Mouse (Mus musculus): Measurements from ENCODE around the gene Fam151a. TPM values are rescaled to one million over a fixed set of nuclear protein-coding genes. Genes with fewer than 3 reads are reported as not detected.

Gene Fam151a
- not detected in 2 replicates for polyA plus RNA-seq (2014; fragmentation: Nextera tagmentation; extraction: Ambion mirVana)

GRCm38 (mm10) chr4:106733636-106734035 lies at the start of gene Fam151a:
TSS of gene Fam151a (plus strand) at chr4:106733889.
- no peak within 1 kb of the TSS for H3K4me3 ChIP-seq (ENCODE audit: low read depth, low read length)
- ATAC-seq = no peak

GRCm38 (mm10) chr4:106688636-106689296 lies 44.9 kb upstream of the Fam151a start:
- DNase-seq (ENCODE audit: low spot score) (no peak), ATAC-seq (no peak)
- no peak overlapping the region for H3K4me3 ChIP-seq (ENCODE audit: low read depth, low read length)
- no peaks in the 10 kb centered on the region for H3K9me3 ChIP-seq (replicated peaks; ENCODE audit: control insufficient read depth, low read length)
- no peak overlapping the region for H3K27ac ChIP-seq (ENCODE audit: low read depth, low read length)
- no peaks in the 10 kb centered on the region for H3K36me3 ChIP-seq (ENCODE audit: control insufficient read depth, insufficient read depth, low read length)
- 44% methylated on average over 3 of the region's 3 CpGs for WGBS
- H3K4me2 ChIP-seq (ENCODE audit: low read length) = no peak overlapping the region
- no peaks in the 10 kb centered on the region for H3K27me3 ChIP-seq (replicated peaks; ENCODE audit: control insufficient read depth, insufficient read depth, low read length)
- H3K4me1 ChIP-seq (ENCODE audit: control insufficient read depth, insufficient read depth, low read length) = no peaks in the 10 kb centered on the region
- no peak overlapping the region for H3K9ac ChIP-seq (ENCODE audit: low read length)

More at GRCm38 (mm10) chr4:106733636-106734035, at the start of gene Fam151a:
- no peak within 1 kb of the TSS for H3K9ac ChIP-seq (ENCODE audit: low read length)
- no peaks in the 10 kb centered on the region for H3K27me3 ChIP-seq (replicated peaks; ENCODE audit: control insufficient read depth, insufficient read depth, low read length)
- H3K27ac ChIP-seq (ENCODE audit: low read depth, low read length) = no peak within 1 kb of the TSS
- no peaks in the 10 kb centered on the region for H3K9me3 ChIP-seq (replicated peaks; ENCODE audit: control insufficient read depth, low read length)
- no peak for DNase-seq (ENCODE audit: low spot score)
- 62% methylated on average over 4 of the region's 4 CpGs for WGBS
- H3K4me1 ChIP-seq (ENCODE audit: control insufficient read depth, insufficient read depth, low read length) = no peaks in the 10 kb centered on the region
- H3K4me2 ChIP-seq (ENCODE audit: low read length) = no peak within 1 kb of the TSS
- H3K36me3 ChIP-seq (ENCODE audit: control insufficient read depth, insufficient read depth, low read length) = no peaks in the 10 kb centered on the region

GRCm38 (mm10) chr4:106693841-106694430 lies 39.8 kb upstream of the Fam151a start:
- Histone ChIP-seq H3K4me2 (ENCODE audit: low read length) (no peak overlapping the region), H3K9ac (ENCODE audit: low read length) (no peak overlapping the region), H3K27ac (ENCODE audit: low read depth, low read length) (no peak overlapping the region), H3K27me3 (replicated peaks; ENCODE audit: control insufficient read depth, insufficient read depth, low read length) (no peaks in the 10 kb centered on the region), H3K4me1 (ENCODE audit: control insufficient read depth, insufficient read depth, low read length) (no peaks in the 10 kb centered on the region), H3K9me3 (replicated peaks; ENCODE audit: control insufficient read depth, low read length) (no peaks in the 10 kb centered on the region), H3K36me3 (ENCODE audit: control insufficient read depth, insufficient read depth, low read length) (no peaks in the 10 kb centered on the region), H3K4me3 (ENCODE audit: low read depth, low read length) (no peak overlapping the region)
- 86% methylated on average over 15 of the region's 15 CpGs for WGBS
- DNase-seq (ENCODE audit: low spot score) = no peak
- ATAC-seq = no peak

- Histone ChIP-seq H3K36me3 (ENCODE audit: control insufficient read depth, insufficient read depth, low read length) (no peaks in the 10 kb centered on the region), H3K4me2 (ENCODE audit: low read length) (no peak overlapping the region), H3K27me3 (replicated peaks; ENCODE audit: control insufficient read depth, insufficient read depth, low read length) (no peaks in the 10 kb centered on the region), H3K4me3 (ENCODE audit: low read depth, low read length) (no peak overlapping the region), H3K4me1 (ENCODE audit: control insufficient read depth, insufficient read depth, low read length) (peaks cover 20% of the 10 kb centered on the region), H3K9ac (ENCODE audit: low read length) (no peak overlapping the region), H3K27ac (ENCODE audit: low read depth, low read length) (0 out of 2 replicates have a peak overlapping the region, but pooled peaks have one; percentile 30), H3K9me3 (replicated peaks; ENCODE audit: control insufficient read depth, low read length) (no peaks in the 10 kb centered on the region)
- DNase-seq (ENCODE audit: low spot score) (peak; percentile 55), ATAC-seq (no peak)
- 21% methylated on average over 9 of the region's 9 CpGs for WGBS
Measured at GRCm38 (mm10) chr4:106699989-106700388, 33.7 kb upstream of the Fam151a start.

- 42% methylated on average over 4 of the region's 4 CpGs for WGBS
- ATAC-seq = no peak
- no peaks in the 10 kb centered on the region for H3K36me3 ChIP-seq (ENCODE audit: control insufficient read depth, insufficient read depth, low read length)
- peak; percentile 74 for DNase-seq (ENCODE audit: low spot score)
- no peaks in the 10 kb centered on the region for H3K9me3 ChIP-seq (replicated peaks; ENCODE audit: control insufficient read depth, low read length)
- H3K27ac ChIP-seq (ENCODE audit: low read depth, low read length) = peak overlapping the region; percentile 44
- H3K4me3 ChIP-seq (ENCODE audit: low read depth, low read length) = no peak overlapping the region
- H3K27me3 ChIP-seq (replicated peaks; ENCODE audit: control insufficient read depth, insufficient read depth, low read length) = no peaks in the 10 kb centered on the region
- peaks cover 27% of the 10 kb centered on the region for H3K4me1 ChIP-seq (ENCODE audit: control insufficient read depth, insufficient read depth, low read length)
- no peak overlapping the region for H3K9ac ChIP-seq (ENCODE audit: low read length)
- H3K4me2 ChIP-seq (ENCODE audit: low read length) = 0 out of 2 replicates have a peak overlapping the region, but pooled peaks have one; percentile 1
Measured at GRCm38 (mm10) chr4:106700798-106701197, 32.9 kb upstream of the Fam151a start.

- Histone ChIP-seq H3K4me2 (ENCODE audit: low read length) (no peak overlapping the region), H3K9me3 (replicated peaks; ENCODE audit: control insufficient read depth, low read length) (no peaks in the 10 kb centered on the region), H3K27me3 (replicated peaks; ENCODE audit: control insufficient read depth, insufficient read depth, low read length) (no peaks in the 10 kb centered on the region), H3K4me1 (ENCODE audit: control insufficient read depth, insufficient read depth, low read length) (peaks cover 27% of the 10 kb centered on the region), H3K9ac (ENCODE audit: low read length) (no peak overlapping the region), H3K36me3 (ENCODE audit: control insufficient read depth, insufficient read depth, low read length) (no peaks in the 10 kb centered on the region), H3K27ac (ENCODE audit: low read depth, low read length) (peak overlapping the region; percentile 68; the same call in 1 of the 2 replicates), H3K4me3 (ENCODE audit: low read depth, low read length) (no peak overlapping the region)
- DNase-seq (ENCODE audit: low spot score) (no peak), ATAC-seq (no peak)
- WGBS = 78% methylated on average over 10 of the region's 10 CpGs
Measured at GRCm38 (mm10) chr4:106703956-106704355, 29.7 kb upstream of the Fam151a start.

DNA sequence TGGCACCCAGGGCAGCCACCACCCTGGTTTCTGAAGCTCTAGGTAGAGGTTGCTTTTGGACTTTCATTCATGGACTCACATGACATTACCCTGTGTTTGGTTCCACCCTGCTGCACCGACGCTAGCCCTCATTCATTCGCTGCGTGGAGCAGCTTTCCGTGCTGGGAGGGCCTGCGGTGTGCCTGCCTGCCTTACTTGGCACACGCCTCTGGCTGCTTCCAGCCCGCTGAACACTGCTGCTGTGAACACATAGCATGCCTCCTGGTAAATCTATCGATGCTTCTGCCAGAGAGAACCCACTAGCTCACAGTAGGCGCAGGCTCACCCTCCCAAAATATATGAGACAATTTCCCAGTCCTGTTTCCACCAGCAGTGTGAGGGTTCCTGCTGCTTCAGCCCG lies 29.3 kb upstream of the Fam151a start:
- DNase-seq (ENCODE audit: low spot score) = peak; percentile 72
- peak; percentile 63; the same call in 1 of the 2 replicates for ATAC-seq
- Histone ChIP-seq H3K4me1 (ENCODE audit: control insufficient read depth, insufficient read depth, low read length) (peaks cover 27% of the 10 kb centered on the region), H3K9ac (ENCODE audit: low read length) (peak overlapping the region; percentile 41; the same call in 1 of the 2 replicates), H3K27me3 (replicated peaks; ENCODE audit: control insufficient read depth, insufficient read depth, low read length) (no peaks in the 10 kb centered on the region), H3K27ac (ENCODE audit: low read depth, low read length) (peak overlapping the region; percentile 68), H3K4me2 (ENCODE audit: low read length) (no peak overlapping the region), H3K36me3 (ENCODE audit: control insufficient read depth, insufficient read depth, low read length) (no peaks in the 10 kb centered on the region), H3K4me3 (ENCODE audit: low read depth, low read length) (no peak overlapping the region), H3K9me3 (replicated peaks; ENCODE audit: control insufficient read depth, low read length) (no peaks in the 10 kb centered on the region)
- 23% methylated on average over 11 of the region's 11 CpGs for WGBS

- H3K4me1 ChIP-seq (ENCODE audit: control insufficient read depth, insufficient read depth, low read length) = peaks cover 27% of the 10 kb centered on the region
- no peak overlapping the region for H3K4me2 ChIP-seq (ENCODE audit: low read length)
- peak overlapping the region; percentile 41; the same call in 1 of the 2 replicates for H3K9ac ChIP-seq (ENCODE audit: low read length)
- ATAC-seq (no peak), DNase-seq (ENCODE audit: low spot score) (peak; percentile 36)
- 23% methylated on average over 8 of the region's 8 CpGs for WGBS
- H3K36me3 ChIP-seq (ENCODE audit: control insufficient read depth, insufficient read depth, low read length) = no peaks in the 10 kb centered on the region
- no peaks in the 10 kb centered on the region for H3K27me3 ChIP-seq (replicated peaks; ENCODE audit: control insufficient read depth, insufficient read depth, low read length)
- H3K9me3 ChIP-seq (replicated peaks; ENCODE audit: control insufficient read depth, low read length) = no peaks in the 10 kb centered on the region
- H3K27ac ChIP-seq (ENCODE audit: low read depth, low read length) = peak overlapping the region; percentile 68
- no peak overlapping the region for H3K4me3 ChIP-seq (ENCODE audit: low read depth, low read length)
Measured at GRCm38 (mm10) chr4:106705096-106705665, 28.5 kb upstream of the Fam151a start.
